Mouse (Mus musculus) megakaryocyte-erythroid progenitor cell, adult 5 weeks (primary cell): ENCODE measurements around the gene Glmp. TPM values are rescaled to one million over a fixed set of nuclear protein-coding genes. Genes with fewer than 3 reads are reported as not detected.

Experiments
- polyA plus RNA-seq: library from polyadenylated mRNA; stranded (reverse); fragments of >175 nt; gene quantifications from 2 replicates; pipeline ENCODE4 v1.2.3, GENCODE M21; 2012

Gene Glmp
- polyA plus RNA-seq = 75.1 and 97.9 TPM in 2 replicates

DNA sequence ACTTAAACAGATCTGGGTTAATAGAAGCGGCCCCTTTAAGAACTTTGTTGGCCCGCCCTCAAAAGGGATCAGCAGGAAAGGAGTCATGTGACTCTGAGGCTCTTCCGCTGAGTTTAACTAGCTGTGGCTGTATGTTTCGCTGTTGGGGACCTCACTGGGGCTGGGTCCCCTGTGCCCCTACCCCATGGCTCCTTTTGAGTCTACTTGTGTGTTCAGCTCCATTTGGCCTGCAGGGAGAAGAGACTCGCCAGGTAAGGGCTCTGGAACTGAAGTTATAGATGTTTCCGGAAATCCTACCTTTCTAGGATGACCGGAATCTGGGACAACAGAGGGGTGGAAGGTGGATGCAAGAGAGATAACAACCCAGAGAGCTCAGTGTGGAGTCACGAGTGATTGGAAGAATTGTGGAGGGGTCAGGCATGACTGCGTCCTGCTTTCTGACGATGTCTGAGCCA is at the start of gene Glmp:
TSS of gene Glmp (plus strand) at position 73 of the 455 bp plus-strand sequence.

GRCm38 (mm10) chr3:88287110-88287509 is 37.7 kb upstream of the Glmp start, which contains the start of gene Gm38392:
Gene Gm38392, minus strand, starts transcription at chr3:88287210.

GRCm38 (mm10) chr3:88296561-88297318 is 28.1 kb upstream of the Glmp start, which contains the start of the genes Tsacc and Cct3:
Gene Tsacc, minus strand, starts transcription at chr3:88296999.
Gene Cct3, plus strand, starts transcription at chr3:88297116.

DNA sequence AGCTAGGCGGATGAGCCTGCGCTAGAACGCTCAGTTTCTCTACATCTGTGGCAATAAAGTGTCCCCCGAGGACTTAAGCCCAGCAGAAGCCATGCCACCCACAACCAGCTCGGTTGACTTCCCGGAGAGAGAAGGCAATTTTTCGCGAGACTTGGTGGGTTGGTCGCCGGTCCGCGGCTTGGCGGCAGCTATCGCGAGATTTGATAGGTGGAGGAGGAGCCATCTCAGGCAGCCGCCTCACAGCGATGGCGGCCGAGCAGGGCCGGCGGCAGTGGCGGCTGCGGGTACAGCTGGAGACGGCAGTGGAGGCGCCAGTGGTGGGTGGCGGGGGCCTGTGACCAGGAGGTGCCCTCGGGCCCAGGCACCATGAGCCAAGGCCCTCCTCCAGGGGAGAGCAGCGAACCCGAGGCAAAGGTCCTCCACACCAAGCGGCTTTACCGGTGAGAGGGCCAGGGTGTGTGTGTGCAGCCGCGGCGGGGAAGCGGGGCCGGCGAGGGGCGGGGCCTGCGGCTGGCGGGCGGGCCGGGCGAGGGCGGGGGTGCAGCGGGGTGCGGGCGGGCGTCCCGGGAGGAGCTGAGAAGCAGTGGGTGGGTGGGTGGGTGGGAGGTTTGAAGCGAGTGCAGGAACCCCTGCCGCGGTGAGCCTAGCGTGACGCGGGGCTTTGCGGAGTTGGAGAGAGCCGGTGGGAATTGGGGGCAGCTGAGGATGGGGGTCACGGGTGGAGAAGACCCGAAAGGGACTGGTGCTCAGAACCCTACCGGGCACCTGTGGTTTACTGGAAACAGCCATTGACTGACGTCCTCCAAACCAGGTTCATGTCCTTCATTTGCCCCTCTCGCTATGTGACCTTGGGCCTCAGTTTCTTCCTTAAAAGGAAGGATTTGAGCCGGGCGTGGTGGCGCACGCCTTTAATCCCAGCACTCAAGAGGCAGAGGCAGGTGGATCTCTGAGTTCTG is 11.5 kb downstream of the Glmp start, which contains the start of the genes Tmem79 and Smg5:
TSS of gene Tmem79 (minus strand) at position 91 of the 956 bp plus-strand sequence.
TSS of gene Smg5 (plus strand) at position 203 of the 956 bp plus-strand sequence.

DNA sequence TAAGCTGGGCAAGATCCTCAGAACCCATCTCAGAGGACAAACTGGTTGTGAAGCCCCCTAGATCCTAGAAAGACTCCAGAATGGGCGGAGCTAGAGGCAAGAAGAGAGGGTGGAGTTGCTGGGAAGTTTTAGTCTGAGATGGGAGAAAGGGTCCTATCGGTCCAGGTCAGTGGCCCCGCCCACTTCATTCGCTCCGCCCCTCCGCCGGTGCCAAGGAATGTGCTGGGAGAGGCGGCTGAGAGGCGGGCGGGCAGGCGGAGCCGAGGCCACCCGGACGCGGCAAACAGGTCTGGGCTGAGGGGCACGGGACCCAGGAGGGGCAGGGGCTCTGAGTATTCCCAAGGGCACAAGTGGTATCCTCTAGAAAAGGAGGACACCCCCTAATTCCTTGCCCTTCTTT is 39.5 kb downstream of the Glmp start, which contains the start of gene Paqr6:
TSS of gene Paqr6 (plus strand) at position 248 of the 400 bp plus-strand sequence.

DNA sequence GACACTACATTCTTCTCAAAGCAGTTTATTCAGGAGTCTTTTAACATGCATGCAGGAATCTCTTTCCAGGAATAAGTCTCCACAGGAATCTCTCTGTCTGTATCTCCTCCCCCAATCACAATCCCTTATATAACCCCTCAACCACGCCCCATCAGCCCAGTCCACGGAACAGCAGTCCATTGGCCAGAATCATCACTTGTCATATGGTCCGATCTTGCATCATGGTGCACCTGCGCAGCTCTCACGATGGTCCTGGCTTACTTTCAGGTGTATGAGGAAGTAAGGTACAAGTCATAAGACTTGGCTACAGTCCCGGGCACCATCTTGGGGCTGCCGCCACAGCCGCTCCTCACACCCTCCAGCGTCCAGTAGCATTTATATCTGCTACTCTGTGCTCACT is 47.8 kb downstream of the Glmp start, which contains the start of gene Bglap3:
TSS of gene Bglap3 (minus strand) at position 101 of the 400 bp plus-strand sequence.

GRCm38 (mm10) chr3:88378599-88378998 is 53.8 kb downstream of the Glmp start, which contains the start of gene Bglap2:
Gene Bglap2, minus strand, starts transcription at chr3:88378699.

Other genes with a start within 250 kb of the Glmp start
- gene Ttc24, start 246.7 kb upstream of the Glmp start, polyA plus RNA-seq = not detected in 2 replicates
- gene Iqgap3, start 243.1 kb upstream of the Glmp start, polyA plus RNA-seq = 11.2 and 11.5 TPM in 2 replicates
- gene Mef2d, start 182.7 kb upstream of the Glmp start, polyA plus RNA-seq = 225 and 227 TPM in 2 replicates
- gene Rhbg, start 70.3 kb upstream of the Glmp start, polyA plus RNA-seq = 0.12 TPM in 1 of 2 replicates, not detected in the other
- gene Gm38392, start 37.8 kb upstream of the Glmp start, polyA plus RNA-seq = not detected in 2 replicates
- 0.44 and 1.7 TPM in 2 replicates for gene Tsacc, start 28.0 kb upstream of the Glmp start, polyA plus RNA-seq
- gene Cct3, start 27.9 kb upstream of the Glmp start, polyA plus RNA-seq = 28.7 and 37.6 TPM in 2 replicates
- gene Tmem79, start 11.1 kb downstream of the Glmp start, polyA plus RNA-seq = 1.8 and 1.9 TPM in 2 replicates
- 78.6 and 97.0 TPM in 2 replicates for gene Smg5, start 11.2 kb downstream of the Glmp start, polyA plus RNA-seq
- 0.06 TPM in 1 of 2 replicates, not detected in the other for gene Paqr6, start 39.6 kb downstream of the Glmp start, polyA plus RNA-seq
- not detected in 2 replicates for gene Bglap3, start 47.7 kb downstream of the Glmp start, polyA plus RNA-seq
- not detected in 2 replicates for gene Bglap2, start 53.7 kb downstream of the Glmp start, polyA plus RNA-seq
- not detected in 2 replicates for gene Bglap, start 59.4 kb downstream of the Glmp start, polyA plus RNA-seq
- gene Pmf1, start 85.3 kb downstream of the Glmp start, polyA plus RNA-seq = 203 and 221 TPM in 2 replicates
- gene Slc25a44, start 100.1 kb downstream of the Glmp start, polyA plus RNA-seq = 8.2 and 8.3 TPM in 2 replicates
- gene Sema4a, start 136.2 kb downstream of the Glmp start, polyA plus RNA-seq = 60.3 and 109 TPM in 2 replicates
- 80.9 and 128 TPM in 2 replicates for gene Lmna, start 184.9 kb downstream of the Glmp start, polyA plus RNA-seq
- gene Mex3a, start 207.4 kb downstream of the Glmp start, polyA plus RNA-seq = 8.8 and 16.2 TPM in 2 replicates
- 0.24 and 0.69 TPM in 2 replicates for gene Rab25, start 223.3 kb downstream of the Glmp start, polyA plus RNA-seq
- 121 and 149 TPM in 2 replicates for gene Lamtor2, start 228.1 kb downstream of the Glmp start, polyA plus RNA-seq
- gene Ubqln4, start 228.7 kb downstream of the Glmp start, polyA plus RNA-seq = 74.0 and 78.9 TPM in 2 replicates